Mouse (Mus musculus): ENCODE measurements around the gene Pafah1b2. TPM values are rescaled to one million over a fixed set of nuclear protein-coding genes. Genes with fewer than 3 reads are reported as not detected.

The Pafah1b2 gene
- polyA plus RNA-seq, 2 experiments = 87.2 to 175 TPM

DNA sequence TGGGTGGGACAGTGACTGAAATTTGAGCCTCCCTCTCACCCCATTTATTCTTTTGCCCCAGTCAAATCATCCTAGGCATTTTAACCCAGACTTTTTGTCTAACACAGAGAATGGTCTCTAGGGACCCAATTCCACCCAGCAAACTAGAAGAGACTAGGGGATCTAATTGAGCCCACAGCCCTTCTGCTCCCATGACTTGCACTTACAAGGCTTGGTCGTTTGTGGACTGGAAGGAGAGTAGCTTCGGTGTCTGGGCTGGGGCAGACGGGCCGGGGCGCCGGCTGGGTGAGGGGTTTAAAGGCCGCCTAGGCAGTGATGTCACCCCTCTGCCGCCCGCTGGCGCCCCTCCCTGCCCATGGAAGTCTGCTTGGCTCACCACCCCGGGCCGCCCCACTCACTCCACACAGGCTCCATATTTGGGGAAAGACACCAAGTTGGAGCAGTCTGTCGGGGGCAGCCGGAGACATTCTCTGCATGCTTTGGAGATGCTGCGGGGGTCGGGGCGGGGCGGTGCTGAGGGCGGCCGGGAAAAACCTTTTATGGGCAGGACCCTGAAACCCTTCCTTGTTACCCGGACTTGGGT is 76.8 kb downstream of the Pafah1b2 start, which contains the start of gene Tagln:
TSS of gene Tagln (minus strand) at position 431 of the 583 bp plus-strand sequence.
- Histone ChIP-seq H3K4me1 (ENCODE audit: control insufficient read depth, insufficient read depth, low read length) (peaks cover 8% of the 10 kb centered on the region), H3K4me2 (replicated peaks; ENCODE audit: low read depth, low read length, severe bottlenecking) (peak within 1 kb of the TSS; percentile 53), H3K36me3 (ENCODE audit: control insufficient read depth, insufficient read depth, low read length) (peaks cover 30% of the 10 kb centered on the region), H3K9me3 (ENCODE audit: control insufficient read depth, low read length) (no peaks in the 10 kb centered on the region), H3K4me3 (replicated peaks; ENCODE audit: low read length) (peak within 1 kb of the TSS; percentile 27), H3K27me3 (ENCODE audit: control insufficient read depth, insufficient read depth, low read length) (no peaks in the 10 kb centered on the region; the same call in 1 of the 2 replicates), H3K27ac (replicated peaks; ENCODE audit: low read depth, low read length) (peak within 1 kb of the TSS; percentile 26; the same call in 1 of the 2 replicates), H3K9ac (ENCODE audit: low read depth, low read length, severe bottlenecking) (peak within 1 kb of the TSS; percentile 57)
- DNase-seq (ENCODE audit: low spot score) (peak; percentile 42), ATAC-seq (ENCODE audit: low FRiP score, low read depth) (peak; percentile 56)
- TF ChIP-seq POLR2A (IDR thresholded peaks at IDR 0.05; ENCODE audit: borderline replicate concordance, extremely low read depth, insufficient read depth, insufficient read length) = no peak
- WGBS = 3% methylated on average over 21 of the region's 21 CpGs

DNA sequence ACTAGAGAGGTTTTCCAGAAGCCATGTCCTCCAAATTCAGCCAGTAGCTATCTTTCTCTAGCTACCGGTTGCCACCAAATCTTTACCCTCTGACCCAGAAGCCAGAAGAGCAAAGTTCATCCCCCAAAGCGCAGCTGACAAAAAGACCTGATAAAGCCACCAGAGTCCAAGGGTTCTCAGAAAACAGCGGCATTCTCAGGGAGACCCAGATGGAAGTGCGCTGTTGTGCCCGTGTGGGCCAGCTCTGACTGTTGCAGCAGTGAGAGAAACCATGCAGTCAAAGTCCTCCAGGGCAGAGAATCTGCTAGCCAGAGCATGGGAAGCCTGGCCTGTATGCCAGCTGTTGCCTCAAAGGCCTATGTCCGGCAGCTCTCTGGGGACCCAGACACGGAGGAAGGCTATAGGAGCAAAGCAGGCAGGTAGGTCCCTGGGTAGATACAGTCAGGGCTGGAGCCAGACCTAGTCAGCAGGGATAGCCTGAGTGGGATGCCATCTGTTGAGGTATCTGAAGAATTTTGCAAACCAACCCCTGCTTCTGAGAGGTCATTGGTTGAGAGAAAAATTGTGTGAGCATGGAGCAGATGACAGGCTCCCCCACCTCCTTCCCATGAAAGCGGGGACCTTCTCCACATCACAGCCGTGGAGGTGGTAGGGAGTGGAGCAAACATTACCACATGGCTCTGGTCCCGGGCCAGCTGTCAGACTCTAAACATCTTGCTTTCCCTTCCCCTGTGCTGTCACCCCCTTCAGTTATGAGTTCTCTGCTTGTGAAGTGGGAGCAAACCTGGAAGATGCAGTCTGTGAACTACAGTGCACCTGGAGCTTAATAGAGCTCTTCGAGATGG is 79.7 kb downstream of the Pafah1b2 start:
- H3K9me3 ChIP-seq (ENCODE audit: control insufficient read depth, low read length) = no peaks in the 10 kb centered on the region
- H3K27me3 ChIP-seq (ENCODE audit: control insufficient read depth, insufficient read depth, low read length) = no peaks in the 10 kb centered on the region; the same call in 1 of the 2 replicates
- peak; percentile 33 for DNase-seq (ENCODE audit: low spot score)
- 63% methylated on average over 11 of the region's 11 CpGs for WGBS
- H3K4me1 ChIP-seq (ENCODE audit: control insufficient read depth, insufficient read depth, low read length) = peaks cover 8% of the 10 kb centered on the region
- no peak overlapping the region for H3K4me3 ChIP-seq (replicated peaks; ENCODE audit: low read length)
- H3K27ac ChIP-seq (replicated peaks; ENCODE audit: low read depth, low read length) = no peak overlapping the region
- H3K9ac ChIP-seq (ENCODE audit: low read depth, low read length, severe bottlenecking) = no peak overlapping the region
- ATAC-seq (ENCODE audit: low FRiP score, low read depth) = no peak
- peaks cover 34% of the 10 kb centered on the region for H3K36me3 ChIP-seq (ENCODE audit: control insufficient read depth, insufficient read depth, low read length)
- TF ChIP-seq POLR2A (IDR thresholded peaks at IDR 0.05; ENCODE audit: borderline replicate concordance, extremely low read depth, insufficient read depth, insufficient read length) = no peak
- H3K4me2 ChIP-seq (replicated peaks; ENCODE audit: low read depth, low read length, severe bottlenecking) = no peak overlapping the region

DNA sequence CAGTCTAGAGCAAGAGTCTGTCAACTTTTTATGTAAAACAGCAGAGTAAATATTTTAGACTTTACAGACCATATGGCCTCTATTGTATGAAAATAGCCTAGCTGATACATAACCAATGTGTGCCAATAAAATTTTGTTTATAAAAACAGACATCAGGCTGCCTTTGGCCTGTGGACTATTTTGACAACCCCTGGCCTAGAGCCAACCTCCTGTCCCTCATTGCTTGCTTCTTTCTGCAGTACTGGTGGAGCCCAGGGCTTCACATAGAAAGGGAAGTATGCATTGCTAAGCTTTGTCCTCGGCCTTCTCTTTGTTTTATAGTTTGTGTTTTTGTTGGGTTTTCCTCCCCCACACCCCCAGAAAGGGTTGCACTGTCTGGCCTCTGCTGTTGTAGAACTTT is 80.5 kb downstream of the Pafah1b2 start:
- Histone ChIP-seq H3K36me3 (ENCODE audit: control insufficient read depth, insufficient read depth, low read length) (peaks cover 42% of the 10 kb centered on the region), H3K9ac (ENCODE audit: low read depth, low read length, severe bottlenecking) (no peak overlapping the region), H3K4me3 (replicated peaks; ENCODE audit: low read length) (no peak overlapping the region), H3K4me1 (ENCODE audit: control insufficient read depth, insufficient read depth, low read length) (peaks cover 8% of the 10 kb centered on the region), H3K27me3 (ENCODE audit: control insufficient read depth, insufficient read depth, low read length) (no peaks in the 10 kb centered on the region; the same call in 1 of the 2 replicates), H3K9me3 (ENCODE audit: control insufficient read depth, low read length) (no peaks in the 10 kb centered on the region), H3K4me2 (replicated peaks; ENCODE audit: low read depth, low read length, severe bottlenecking) (no peak overlapping the region), H3K27ac (replicated peaks; ENCODE audit: low read depth, low read length) (no peak overlapping the region)
- no peak for ATAC-seq (ENCODE audit: low FRiP score, low read depth)
- DNase-seq (ENCODE audit: low spot score) = no peak
- no peak for TF ChIP-seq POLR2A (IDR thresholded peaks at IDR 0.05; ENCODE audit: borderline replicate concordance, extremely low read depth, insufficient read depth, insufficient read length)
- 60% methylated on average over 1 of the region's 1 CpGs for WGBS

DNA sequence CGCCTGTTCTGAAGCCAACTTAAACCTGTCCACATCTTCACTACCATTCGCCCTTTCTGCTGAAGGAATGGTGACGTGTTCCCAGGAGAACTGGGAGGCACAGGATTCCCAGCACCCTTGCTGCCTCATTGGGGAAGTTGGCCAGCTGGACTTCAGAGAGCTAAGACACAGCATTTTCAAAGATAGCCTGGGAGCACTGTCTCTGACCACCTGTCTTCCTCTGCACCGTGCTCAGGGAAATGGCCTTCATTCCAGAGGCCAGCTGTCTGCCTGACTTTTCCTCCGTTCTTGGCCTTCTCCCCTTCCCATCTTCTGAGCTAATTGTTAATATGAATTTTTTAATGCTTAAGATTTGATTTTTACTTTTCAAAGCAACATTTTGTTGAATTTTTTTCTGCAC is 83.2 kb downstream of the Pafah1b2 start:
- Histone ChIP-seq H3K4me1 (ENCODE audit: control insufficient read depth, insufficient read depth, low read length) (no peaks in the 10 kb centered on the region; the same call in 1 of the 2 replicates), H3K9me3 (ENCODE audit: control insufficient read depth, low read length) (no peaks in the 10 kb centered on the region), H3K4me3 (replicated peaks; ENCODE audit: low read length) (no peak overlapping the region), H3K4me2 (replicated peaks; ENCODE audit: low read depth, low read length, severe bottlenecking) (no peak overlapping the region), H3K9ac (ENCODE audit: low read depth, low read length, severe bottlenecking) (no peak overlapping the region), H3K36me3 (ENCODE audit: control insufficient read depth, insufficient read depth, low read length) (peaks cover 63% of the 10 kb centered on the region), H3K27me3 (ENCODE audit: control insufficient read depth, insufficient read depth, low read length) (no peaks in the 10 kb centered on the region), H3K27ac (replicated peaks; ENCODE audit: low read depth, low read length) (no peak overlapping the region)
- 89% methylated on average over 5 of the region's 5 CpGs for WGBS
- no peak for ATAC-seq (ENCODE audit: low FRiP score, low read depth)
- TF ChIP-seq POLR2A (IDR thresholded peaks at IDR 0.05; ENCODE audit: borderline replicate concordance, extremely low read depth, insufficient read depth, insufficient read length) = no peak
- DNase-seq (ENCODE audit: low spot score) = no peak

DNA sequence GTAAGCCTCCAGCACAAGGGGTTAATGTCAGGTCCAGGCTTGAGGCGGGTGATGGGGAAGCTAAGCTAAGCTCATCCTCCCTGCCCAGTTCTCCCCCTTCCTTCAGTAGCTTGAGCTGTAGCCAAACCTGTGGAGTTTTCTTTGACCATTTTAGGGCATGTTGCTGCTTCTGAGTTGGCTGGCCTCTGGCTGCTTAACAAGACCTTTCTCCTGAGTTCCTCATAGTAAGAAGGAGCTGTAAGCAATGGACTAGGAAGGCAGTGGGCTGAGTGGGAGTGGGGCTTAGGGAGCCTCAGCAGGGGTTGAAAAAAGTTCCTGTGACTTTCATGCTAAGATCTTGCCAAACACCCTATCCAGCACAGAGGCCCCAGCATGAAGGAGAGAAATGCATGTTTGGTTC is 92.6 kb downstream of the Pafah1b2 start:
- no peaks in the 10 kb centered on the region for H3K4me1 ChIP-seq (ENCODE audit: control insufficient read depth, insufficient read depth, low read length)
- no peak overlapping the region for H3K9ac ChIP-seq (ENCODE audit: low read depth, low read length, severe bottlenecking)
- 57% methylated on average over 1 of the region's 1 CpGs for WGBS
- H3K27ac ChIP-seq (replicated peaks; ENCODE audit: low read depth, low read length) = no peak overlapping the region
- no peaks in the 10 kb centered on the region for H3K9me3 ChIP-seq (ENCODE audit: control insufficient read depth, low read length)
- ATAC-seq (ENCODE audit: low FRiP score, low read depth) = no peak
- no peak overlapping the region for H3K4me2 ChIP-seq (replicated peaks; ENCODE audit: low read depth, low read length, severe bottlenecking)
- H3K36me3 ChIP-seq (ENCODE audit: control insufficient read depth, insufficient read depth, low read length) = peaks cover 82% of the 10 kb centered on the region
- H3K4me3 ChIP-seq (replicated peaks; ENCODE audit: low read length) = no peak overlapping the region
- no peak for DNase-seq (ENCODE audit: low spot score)
- TF ChIP-seq POLR2A (IDR thresholded peaks at IDR 0.05; ENCODE audit: borderline replicate concordance, extremely low read depth, insufficient read depth, insufficient read length) = no peak
- H3K27me3 ChIP-seq (ENCODE audit: control insufficient read depth, insufficient read depth, low read length) = no peaks in the 10 kb centered on the region

Measured in limb, embryonic 14.5 days (tissue).